Mouse (Mus musculus) lung, embryonic 15.5 days (tissue): ENCODE measurements around the gene Ckmt2. TPM values are rescaled to one million over a fixed set of nuclear protein-coding genes. Genes with fewer than 3 reads are reported as not detected.

Experiments
- polyA plus RNA-seq: library from polyadenylated mRNA; unstranded; fragments of >200 nt; fragmentation: Nextera tagmentation; extraction: Ambion mirVana; gene quantifications from 2 replicates; pipeline ENCODE4 v1.2.1, GENCODE M21; 2015

Ckmt2 gene
- polyA plus RNA-seq, 1 experiment from 2014 or later = 1.1 TPM

Other genes starting within 250 kb of the Ckmt2 start
- gene Acot12, start 135.4 kb downstream of the Ckmt2 start, polyA plus RNA-seq = not detected in 2 replicates
- gene Zcchc9, start 69.2 kb downstream of the Ckmt2 start, polyA plus RNA-seq = 33.2 and 33.6 TPM in 2 replicates